Mouse (Mus musculus) liver, embryonic 14.5 days (tissue): Measurements from ENCODE around the gene Cacng4. TPM values are rescaled to one million over a fixed set of nuclear protein-coding genes. Genes with fewer than 3 reads are reported as not detected.

Source experiments
- ATAC-seq: fragments of 200-750 bp; cut with Nextera tagmentation; 2 replicates; pipeline ENCODE4 v1.8.0; 2017; ENCODE audit warnings: moderate number of reproducible peaks, mild to moderate bottlenecking, moderate library complexity; ENCODE audit not compliant: insufficient read depth
- DNase-seq, 3 experiments: peaks; one replicate each; pipeline ENCODE4 v3.0.0-alpha.2; 2012 to 2013; ENCODE audit warnings: low read depth in 3 of 3, low spot score in 3 of 3
- H3K27ac ChIP-seq: fragments of 300-500 bp; sonication (generic); 2 replicates; pipeline ENCODE4 v1.5.1; 2014; ENCODE audit warnings: moderate library complexity, mild to moderate bottlenecking, control low read depth, inconsistent platforms
- H3K27me3 ChIP-seq: fragments of 300-500 bp; sonication (generic); 2 replicates; pipeline ENCODE4 v1.6.1; 2014; ENCODE audit warnings: mild to moderate bottlenecking, low read length, moderate library complexity; ENCODE audit not compliant: control insufficient read depth, insufficient read depth
- H3K36me3 ChIP-seq: fragments of 300-500 bp; sonication (generic); replicated peaks from 2 replicates; pipeline ENCODE4 v1.6.1; 2014; ENCODE audit warnings: low read depth; ENCODE audit not compliant: control insufficient read depth, insufficient read depth
- H3K4me1 ChIP-seq, 2 experiments: fragments of 200-500 bp in 1 of 2; fragments of 300-500 bp in 1 of 2; sonication (generic) in 1 of 2; replicated peaks; 2 replicates each; pipeline ENCODE4 v1.6.1; 2012 to 2014; ENCODE audit warnings: antibody characterized with exemption in 1 of 2, inconsistent platforms in 1 of 2, low read length in 1 of 2; ENCODE audit not compliant: control insufficient read depth in 2 of 2, insufficient read depth in 2 of 2
- H3K4me2 ChIP-seq: fragments of 300-500 bp; sonication (generic); 2 replicates; pipeline ENCODE4 v1.6.1; 2014; ENCODE audit warnings: low read depth, mild to moderate bottlenecking, control low read depth, moderate library complexity
- H3K4me3 ChIP-seq, 2 experiments: fragments of 200-500 bp in 1 of 2; fragments of 300-500 bp in 1 of 2; sonication (generic) in 1 of 2; 2 replicates each; pipeline ENCODE4 v1.5.1; 2012 to 2014; ENCODE audit warnings: low read depth in 2 of 2, low read length in 2 of 2, mild to moderate bottlenecking in 2 of 2, control low read depth in 1 of 2, inconsistent platforms in 1 of 2, moderate library complexity in 1 of 2; ENCODE audit not compliant: insufficient read depth in 1 of 2
- H3K9ac ChIP-seq: fragments of 300-500 bp; sonication (generic); replicated peaks from 2 replicates; pipeline ENCODE4 v1.6.1; 2014; ENCODE audit warnings: mild to moderate bottlenecking, control low read depth, moderate library complexity
- H3K9me3 ChIP-seq: fragments of 300-500 bp; sonication (generic); 2 replicates; pipeline ENCODE4 v1.6.1; 2016; ENCODE audit warnings: low read length, mixed read lengths; ENCODE audit not compliant: control insufficient read depth
- CTCF ChIP-seq: IDR thresholded peaks from 2 replicates; pipeline ENCODE4 v1.5.1; 2016; ENCODE audit warnings: antibody characterized with exemption, low read depth, control low read depth
- EP300 ChIP-seq: IDR thresholded peaks from 2 replicates; pipeline ENCODE4 v1.6.1; 2016; ENCODE audit warnings: antibody characterized with exemption, low read depth
- WGBS: fragments of 180-500 bp; shearing (Covaris S2); extraction: QIAGEN DNeasy Blood & Tissue Kit; methylation state at CpG from one replicate; pipeline ENCODE4 v1.1.7; 2014; ENCODE audit not compliant: insufficient replicate concordance; 5-methylcytosine and 5-hydroxymethylcytosine counted together
- polyA plus RNA-seq, 2 experiments: library from polyadenylated mRNA; depleted of rRNA in 1 of 2; stranded (reverse) in 1 of 2; unstranded in 1 of 2; fragments of >200 nt; fragmentation: Nextera tagmentation in 1 of 2; extraction: Ambion mirVana in 1 of 2; gene quantifications; 2 replicates each; pipeline versions ENCODE4 v1.2.1 to v1.2.3; 2012 to 2014

The Cacng4 gene
- polyA plus RNA-seq, 2 experiments, result 0.09 to 0.15 TPM

- Histone ChIP-seq H3K27me3 (no peaks in the 10 kb centered on the region), H3K9ac (no peak overlapping the region), H3K4me2 (no peak overlapping the region), H3K4me1 (no peaks in the 10 kb centered on the region), H3K4me3 (no peak overlapping the region), H3K36me3 (no peaks in the 10 kb centered on the region), H3K27ac (no peak overlapping the region), H3K9me3 (no peaks in the 10 kb centered on the region)
- TF ChIP-seq EP300 (no peak), CTCF (no peak)
- WGBS, result 60% methylated on average over 7 of the region's 7 CpGs
- DNase-seq, result no peak
- no peak for ATAC-seq
Observed at GRCm38 (mm10) chr11:107721057-107721456, 73.3 kb downstream of the Cacng4 start.

- Histone ChIP-seq H3K9me3 (no peaks in the 10 kb centered on the region), H3K27me3 (no peaks in the 10 kb centered on the region), H3K27ac (no peak overlapping the region), H3K4me3 (no peak overlapping the region), H3K4me2 (no peak overlapping the region), H3K9ac (no peak overlapping the region), H3K4me1 (no peaks in the 10 kb centered on the region), H3K36me3 (no peaks in the 10 kb centered on the region)
- no peak for DNase-seq
- no peak for ATAC-seq
- no peak for TF ChIP-seq CTCF
- TF ChIP-seq EP300, result no peak
- 64% methylated on average over 9 of the region's 9 CpGs for WGBS
Observed at GRCm38 (mm10) chr11:107720264-107721021, 73.9 kb downstream of the Cacng4 start.

- H3K4me1 ChIP-seq, result no peaks in the 10 kb centered on the region
- no peak within 1 kb of the TSS for H3K4me2 ChIP-seq
- no peaks in the 10 kb centered on the region for H3K9me3 ChIP-seq
- WGBS, result 70% methylated on average over 16 of the region's 16 CpGs
- DNase-seq (no peak), ATAC-seq (no peak)
- no peaks in the 10 kb centered on the region for H3K27me3 ChIP-seq
- TF ChIP-seq EP300 (no peak), CTCF (no peak)
- no peaks in the 10 kb centered on the region for H3K36me3 ChIP-seq
- H3K9ac ChIP-seq, result no peak within 1 kb of the TSS
- H3K27ac ChIP-seq, result no peak within 1 kb of the TSS
- no peak within 1 kb of the TSS for H3K4me3 ChIP-seq
Observed at GRCm38 (mm10) chr11:107716332-107716938, 77.9 kb downstream of the Cacng4 start, which contains the start of gene Cacng1. Cacng1 (minus strand) TSS chr11:107716522.

GRCm38 (mm10) chr11:107714368-107714767 lies 80.0 kb downstream of the Cacng4 start:
- H3K9ac ChIP-seq, result no peak overlapping the region
- DNase-seq (no peak), ATAC-seq (no peak)
- no peak overlapping the region for H3K4me3 ChIP-seq
- no peaks in the 10 kb centered on the region for H3K27me3 ChIP-seq
- H3K4me2 ChIP-seq, result no peak overlapping the region
- H3K36me3 ChIP-seq, result no peaks in the 10 kb centered on the region
- TF ChIP-seq CTCF (no peak), EP300 (no peak)
- whole genome bisulfite sequencing, result 69% methylated on average over 7 of the region's 7 CpGs
- H3K4me1 ChIP-seq, result no peaks in the 10 kb centered on the region
- no peak overlapping the region for H3K27ac ChIP-seq
- no peaks in the 10 kb centered on the region for H3K9me3 ChIP-seq

GRCm38 (mm10) chr11:107710379-107710778 lies 84.0 kb downstream of the Cacng4 start:
- 44% methylated on average over 3 of the region's 3 CpGs for WGBS
- no peak overlapping the region for H3K9ac ChIP-seq
- TF ChIP-seq CTCF, result no peak
- TF ChIP-seq EP300, result no peak

More at GRCm38 (mm10) chr11:107710379-107710778, 84.0 kb downstream of the Cacng4 start:
- Histone ChIP-seq H3K4me1 (no peaks in the 10 kb centered on the region), H3K4me2 (no peak overlapping the region), H3K36me3 (no peaks in the 10 kb centered on the region), H3K4me3 (no peak overlapping the region), H3K27ac (no peak overlapping the region), H3K27me3 (no peaks in the 10 kb centered on the region), H3K9me3 (no peaks in the 10 kb centered on the region)
- ATAC-seq (no peak), DNase-seq (no peak)
